Mouse (Mus musculus) lung, embryonic 16.5 days (tissue): ENCODE data around the gene Gga3. TPM values are rescaled to one million over a fixed set of nuclear protein-coding genes. Genes with fewer than 3 reads are reported as not detected.
"Not testable (repeated sequence)": the region's sequence is repeated elsewhere in the genome, so short reads cannot be mapped to it uniquely, and the experiment has no call there.

ENCODE experiments used
- ATAC-seq: fragments of 200-750 bp; cut with Nextera tagmentation; 2 replicates; pipeline ENCODE4 v1.8.0; 2017; ENCODE audit warnings: low read depth, mild to moderate bottlenecking, moderate library complexity
- H3K27ac ChIP-seq: fragments of 300-500 bp; sonication (generic); 2 replicates; pipeline ENCODE4 v1.5.1; 2014; ENCODE audit warnings: mild to moderate bottlenecking, control low read depth, low read length
- H3K27me3 ChIP-seq: fragments of 300-500 bp; sonication (generic); 2 replicates; pipeline ENCODE4 v1.6.1; 2014; ENCODE audit warnings: low read depth, low read length, mixed read lengths; ENCODE audit not compliant: control insufficient read depth, insufficient read depth
- H3K36me3 ChIP-seq: fragments of 300-500 bp; sonication (generic); 2 replicates; pipeline ENCODE4 v1.6.1; 2014; ENCODE audit warnings: low read length; ENCODE audit not compliant: control insufficient read depth, insufficient read depth
- H3K4me1 ChIP-seq: fragments of 300-500 bp; sonication (generic); replicated peaks from 2 replicates; pipeline ENCODE4 v1.6.1; 2014; ENCODE audit warnings: low read length, mixed read lengths; ENCODE audit not compliant: control insufficient read depth, insufficient read depth
- H3K4me2 ChIP-seq: fragments of 300-500 bp; sonication (generic); 2 replicates; pipeline ENCODE4 v1.6.1; 2014; ENCODE audit warnings: low read depth, low read length, control low read depth
- H3K4me3 ChIP-seq: fragments of 300-500 bp; sonication (generic); 2 replicates; pipeline ENCODE4 v1.5.1; 2014; ENCODE audit warnings: mild to moderate bottlenecking, low read length, control low read depth
- H3K9ac ChIP-seq: fragments of 300-500 bp; sonication (generic); 2 replicates; pipeline ENCODE4 v1.6.1; 2014; ENCODE audit warnings: low read length, control low read depth
- H3K9me3 ChIP-seq: fragments of 300-500 bp; sonication (generic); 2 replicates; pipeline ENCODE4 v1.6.1; 2016; ENCODE audit warnings: low read length; ENCODE audit not compliant: control insufficient read depth
- WGBS: fragments of 180-500 bp; shearing (Covaris S2); extraction: QIAGEN DNeasy Blood & Tissue Kit; methylation state at CpG from one replicate; pipeline ENCODE4 v1.1.7; 2014; 5-methylcytosine and 5-hydroxymethylcytosine counted together
- polyA plus RNA-seq: library from polyadenylated mRNA; unstranded; fragments of >200 nt; fragmentation: Nextera tagmentation; extraction: Ambion mirVana; gene quantifications from 2 replicates; pipeline ENCODE4 v1.2.1, GENCODE M21; 2015

Gene Gga3
- polyA plus RNA-seq, result 21.1 and 25.4 TPM in 2 replicates

DNA sequence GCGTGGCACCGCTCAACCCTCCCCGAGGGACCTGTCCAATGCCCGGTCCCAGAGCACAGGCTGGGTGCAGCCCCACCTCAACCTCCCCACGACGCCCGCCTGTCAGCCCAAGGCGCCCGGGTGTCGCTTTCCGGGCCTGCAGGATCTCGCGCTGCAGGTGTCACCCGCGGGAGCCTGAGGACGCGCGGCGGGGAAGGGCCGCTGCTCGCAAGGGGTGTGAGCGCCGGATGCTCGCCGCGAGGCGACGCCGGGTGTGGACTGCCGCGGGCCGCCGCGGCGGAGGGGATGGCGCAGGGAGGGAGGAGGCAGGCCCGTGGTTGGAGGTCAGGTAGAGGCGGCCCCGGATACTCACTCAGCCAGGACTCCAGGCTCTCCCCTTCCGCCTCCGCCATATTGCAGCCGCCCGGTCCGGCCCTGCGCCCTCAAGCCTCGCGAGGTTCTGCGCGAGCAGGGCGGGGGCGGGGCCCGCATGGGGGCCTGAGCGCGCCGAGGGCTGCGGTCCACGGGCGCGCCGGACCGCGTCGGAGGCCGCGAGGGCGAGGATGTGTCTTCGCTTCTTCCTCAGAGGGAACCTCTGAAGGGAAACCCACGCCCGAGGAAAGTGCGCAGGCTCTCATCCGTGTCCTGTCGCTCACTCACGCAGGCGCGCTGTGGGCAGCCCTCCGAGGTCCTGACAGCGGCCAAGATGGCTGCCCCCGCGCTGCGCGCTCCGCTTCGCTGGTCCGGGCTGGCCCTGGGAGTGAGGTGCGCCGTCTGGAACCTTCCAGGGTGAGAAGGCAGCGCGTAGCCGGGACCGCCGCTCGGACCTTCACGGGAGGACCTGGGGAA, at the start of gene Gga3, which contains the start of gene Mrps7:
Gene Gga3, minus strand, starts transcription at position 576 of the 828 bp plus-strand sequence.
Gene Mrps7, plus strand, starts transcription at position 450 of the 828 bp plus-strand sequence.
- peak within 1 kb of the TSS; percentile 93 for H3K4me2 ChIP-seq
- peak within 1 kb of the TSS; percentile 93 for H3K27ac ChIP-seq
- H3K9me3 ChIP-seq, result no peaks in the 10 kb centered on the region
- H3K36me3 ChIP-seq, result peaks cover 25% of the 10 kb centered on the region
- peak within 1 kb of the TSS; percentile 98 for H3K9ac ChIP-seq
- peak within 1 kb of the TSS; percentile 100 for H3K4me3 ChIP-seq
- ATAC-seq, result peak; percentile 98
- WGBS, result under 1% methylated on average over 84 of the region's 93 CpGs
- H3K4me1 ChIP-seq, result peaks cover 22% of the 10 kb centered on the region
- H3K27me3 ChIP-seq, result no peaks in the 10 kb centered on the region

GRCm38 (mm10) chr11:115653194-115653593, 49.3 kb upstream of the Gga3 start:
- WGBS, result 87% methylated on average over 3 of the region's 3 CpGs
- H3K4me3 ChIP-seq, result no peak overlapping the region
- no peak overlapping the region for H3K4me2 ChIP-seq
- H3K4me1 ChIP-seq, result no peaks in the 10 kb centered on the region
- H3K36me3 ChIP-seq, result peaks cover 6% of the 10 kb centered on the region; the same call in 1 of the 2 replicates
- no peaks in the 10 kb centered on the region for H3K9me3 ChIP-seq
- H3K27me3 ChIP-seq, result no peaks in the 10 kb centered on the region
- no peak overlapping the region for H3K9ac ChIP-seq
- H3K27ac ChIP-seq, result no peak overlapping the region
- no peak for ATAC-seq

- H3K9me3 ChIP-seq, result no peaks in the 10 kb centered on the region
- H3K4me3 ChIP-seq, result no peak overlapping the region
- ATAC-seq, result no peak
- H3K4me2 ChIP-seq, result no peak overlapping the region
- no peaks in the 10 kb centered on the region for H3K4me1 ChIP-seq
- WGBS, result 89% methylated on average over 3 of the region's 3 CpGs
- no peaks in the 10 kb centered on the region for H3K27me3 ChIP-seq
- H3K36me3 ChIP-seq, result peaks cover 6% of the 10 kb centered on the region; the same call in 1 of the 2 replicates
- H3K27ac ChIP-seq, result no peak overlapping the region
- no peak overlapping the region for H3K9ac ChIP-seq
These were observed 47.8 kb upstream of the Gga3 start for GRCm38 (mm10) chr11:115651680-115652079.

DNA sequence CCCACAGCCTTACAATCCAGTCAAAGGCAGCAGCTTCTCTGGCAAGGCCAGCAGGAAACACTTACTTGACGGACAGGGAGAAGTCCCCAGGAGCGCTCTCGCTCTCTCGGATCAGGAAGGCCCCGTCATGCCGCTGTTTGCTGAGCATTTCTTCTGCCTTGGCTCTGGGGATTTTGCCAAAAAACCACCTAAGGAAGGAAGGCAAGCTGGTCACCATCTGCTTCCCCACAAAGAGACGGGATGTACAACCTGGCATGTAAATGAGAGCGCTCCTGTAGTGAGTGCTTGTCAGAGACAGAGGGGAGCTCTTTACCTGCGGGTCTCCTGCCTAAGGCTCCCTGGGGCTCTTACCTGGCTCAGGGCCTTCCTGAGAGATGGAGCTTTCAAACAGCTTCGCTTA, 45.9 kb upstream of the Gga3 start:
- no peak for ATAC-seq
- no peaks in the 10 kb centered on the region for H3K9me3 ChIP-seq
- H3K27me3 ChIP-seq, result no peaks in the 10 kb centered on the region
- H3K9ac ChIP-seq, result no peak overlapping the region
- H3K36me3 ChIP-seq, result peaks cover 8% of the 10 kb centered on the region; the same call in 1 of the 2 replicates
- H3K4me1 ChIP-seq, result no peaks in the 10 kb centered on the region
- H3K27ac ChIP-seq, result no peak overlapping the region; the same call in 1 of the 2 replicates
- no peak overlapping the region for H3K4me2 ChIP-seq
- 49% methylated on average over 10 of the region's 10 CpGs for WGBS
- no peak overlapping the region for H3K4me3 ChIP-seq

- no peak overlapping the region for H3K27ac ChIP-seq
- H3K27me3 ChIP-seq, result no peaks in the 10 kb centered on the region
- ATAC-seq, result no peak; the same call in 1 of the 2 replicates
- H3K4me3 ChIP-seq, result no peak overlapping the region
- H3K9ac ChIP-seq, result no peak overlapping the region
- 40% methylated on average over 6 of the region's 6 CpGs for WGBS
- no peak overlapping the region for H3K4me2 ChIP-seq
- H3K36me3 ChIP-seq, result peaks cover 11% of the 10 kb centered on the region
- no peaks in the 10 kb centered on the region for H3K4me1 ChIP-seq
- H3K9me3 ChIP-seq, result no peaks in the 10 kb centered on the region
These were observed 43.6 kb upstream of the Gga3 start for GRCm38 (mm10) chr11:115647459-115647858.

- Histone ChIP-seq H3K4me2 (no peak overlapping the region), H3K4me3 (no peak overlapping the region), H3K9ac (no peak overlapping the region), H3K9me3 (no peaks in the 10 kb centered on the region), H3K27me3 (no peaks in the 10 kb centered on the region), H3K4me1 (no peaks in the 10 kb centered on the region), H3K36me3 (peaks cover 11% of the 10 kb centered on the region), H3K27ac (no peak overlapping the region)
- 88% methylated on average over 9 of the region's 9 CpGs for WGBS
- ATAC-seq, result no peak
These were observed 42.6 kb upstream of the Gga3 start for GRCm38 (mm10) chr11:115646439-115646838.

DNA sequence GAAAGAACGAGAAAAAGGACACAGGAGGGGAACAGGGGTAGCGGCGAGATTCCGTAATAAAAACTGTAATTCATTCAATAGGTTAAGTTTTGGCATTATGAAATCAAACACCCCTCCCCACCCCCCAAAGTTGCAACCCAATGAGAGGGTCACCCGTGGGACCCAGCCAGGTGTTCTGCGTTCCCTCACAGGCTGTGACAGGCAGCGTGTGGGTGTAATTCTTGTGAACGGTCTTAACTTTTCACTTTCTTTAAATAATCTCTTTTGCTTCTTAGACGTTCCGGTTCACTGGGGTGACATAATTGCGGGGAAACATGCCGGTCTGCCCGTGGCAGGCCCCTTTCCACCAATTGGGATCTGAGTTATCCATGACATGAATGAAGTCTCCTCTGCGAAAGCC, 41.6 kb upstream of the Gga3 start:
- not testable (repeated sequence) for H3K4me2 ChIP-seq, ATAC-seq, H3K4me1 ChIP-seq, H3K4me3 ChIP-seq, H3K27ac ChIP-seq, H3K27me3 ChIP-seq, H3K9ac ChIP-seq, H3K9me3 ChIP-seq
- peaks cover 11% of the 10 kb centered on the region for H3K36me3 ChIP-seq
- WGBS, result 58% methylated on average over 14 of the region's 14 CpGs

- Histone ChIP-seq H3K27ac (no peak overlapping the region), H3K9ac (no peak overlapping the region), H3K4me1 (no peaks in the 10 kb centered on the region), H3K9me3 (no peaks in the 10 kb centered on the region), H3K4me3 (no peak overlapping the region), H3K36me3 (peaks cover 10% of the 10 kb centered on the region), H3K4me2 (no peak overlapping the region), H3K27me3 (no peaks in the 10 kb centered on the region)
- 86% methylated on average over 13 of the region's 13 CpGs for WGBS
- ATAC-seq, result no peak
These were observed 40.5 kb upstream of the Gga3 start for GRCm38 (mm10) chr11:115644308-115644707.

DNA sequence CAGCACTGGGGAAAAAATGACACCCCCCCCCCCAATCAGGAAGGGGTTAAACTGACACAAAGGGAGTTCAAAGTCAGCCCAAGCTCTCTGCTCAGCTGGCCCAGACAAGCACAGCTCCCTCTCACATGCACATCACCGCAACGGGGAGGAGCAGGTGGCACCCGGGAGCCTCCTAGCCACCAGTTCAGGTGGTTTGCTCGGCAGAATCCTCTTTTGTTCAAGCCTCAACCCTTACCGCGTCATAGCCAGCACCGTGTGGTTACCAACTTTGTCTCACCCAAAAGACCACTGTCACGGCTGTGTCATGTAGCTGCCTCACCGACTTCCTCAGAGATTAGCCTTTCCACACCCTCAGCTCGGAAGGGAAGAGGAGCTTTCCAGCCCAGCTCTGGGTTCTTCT, 39.4 kb upstream of the Gga3 start:
- Histone ChIP-seq H3K27me3 (no peaks in the 10 kb centered on the region), H3K9ac (no peak overlapping the region), H3K9me3 (no peaks in the 10 kb centered on the region), H3K36me3 (peaks cover 8% of the 10 kb centered on the region), H3K4me3 (no peak overlapping the region), H3K27ac (no peak overlapping the region), H3K4me2 (no peak overlapping the region), H3K4me1 (no peaks in the 10 kb centered on the region)
- 76% methylated on average over 10 of the region's 10 CpGs for WGBS
- no peak for ATAC-seq
